In genomic region chr4:103881641-103882040, GRCm38 (mm10) we compare ENCODE assay signal across 11 mouse cellular contexts.
A peak's percentile ranks its signal among the peaks of the same experiment; 100 is the strongest.
DNase-seq lines count a peak whose midpoint lies in the region; ATAC-seq lines count a peak whose summit lies in the region.
"Had no signal": no experiment of that assay in that cellular context is flagged by ENCODE, and none has a peak within 500 bp of the region (broad histone marks: within the 10 kb centered on the region; RNA-seq: fewer than 3 reads in every experiment).

No protein-coding gene starts in this region.

- no peak overlapping the region for H3K27ac ChIP-seq in midbrain, embryonic 14.5 days (replicated peaks; ENCODE audit: low read depth, low read length)
- no peak overlapping the region for H3K27ac ChIP-seq in midbrain, embryonic 10.5 days (replicated peaks)
- H3K27ac ChIP-seq: intestine, embryonic 15.5 days; stomach, embryonic 15.5 days had no signal

- intact Hi-C loops in left cerebral cortex, postnatal 10 days (cut with DNase I), result no loop called here

- H3K27me3 ChIP-seq in midbrain, embryonic 14.5 days (ENCODE audit: control insufficient read depth, insufficient read depth, low read length), result no peaks in the 10 kb centered on the region
- no peaks in the 10 kb centered on the region for H3K27me3 ChIP-seq in midbrain, embryonic 10.5 days (ENCODE audit: low read depth, poor library complexity, severe bottlenecking)
- H3K27me3 ChIP-seq: intestine, embryonic 15.5 days; stomach, embryonic 15.5 days had no signal

- H3K4me3 ChIP-seq in midbrain, embryonic 14.5 days (replicated peaks; ENCODE audit: low read depth, low read length), result no peak overlapping the region
- no peak overlapping the region for H3K4me3 ChIP-seq in midbrain, embryonic 10.5 days
- H3K4me3 ChIP-seq: intestine, embryonic 15.5 days; stomach, embryonic 15.5 days had no signal

- ATAC-seq in midbrain, embryonic 14.5 days (ENCODE audit: low FRiP score, low TSS enrichment), result no peak
- ATAC-seq: intestine, embryonic 15.5 days had no signal

- no peak overlapping the region for H3K9ac ChIP-seq in midbrain, embryonic 14.5 days (replicated peaks; ENCODE audit: low read length)
- H3K9ac ChIP-seq: intestine, embryonic 15.5 days; stomach, embryonic 15.5 days had no signal

- 66% methylated on average over 3 of the region's 3 CpGs for WGBS in midbrain, embryonic 14.5 days
- 65% methylated on average over 3 of the region's 3 CpGs for WGBS in midbrain, embryonic 10.5 days

- no peak overlapping the region for H3K4me2 ChIP-seq in midbrain, embryonic 14.5 days (ENCODE audit: low read length)
- H3K4me2 ChIP-seq: intestine, embryonic 15.5 days; stomach, embryonic 15.5 days had no signal

- no peaks in the 10 kb centered on the region for H3K36me3 ChIP-seq in midbrain, embryonic 14.5 days (ENCODE audit: control insufficient read depth, insufficient read depth, low read length)
- no peaks in the 10 kb centered on the region for H3K36me3 ChIP-seq in midbrain, embryonic 10.5 days
- H3K36me3 ChIP-seq: intestine, embryonic 15.5 days; stomach, embryonic 15.5 days had no signal

- H3K9me3 ChIP-seq in midbrain, embryonic 14.5 days (ENCODE audit: control insufficient read depth, low read length), result no peaks in the 10 kb centered on the region
- H3K9me3 ChIP-seq in midbrain, embryonic 10.5 days (replicated peaks), result no peaks in the 10 kb centered on the region
- H3K9me3 ChIP-seq: intestine, embryonic 15.5 days; stomach, embryonic 15.5 days had no signal

- peak; percentile 39 for DNase-seq in midbrain, embryonic 14.5 days
- DNase-seq in midbrain, embryonic 10.5 days (ENCODE audit: low spot score), result no peak
- peak; percentile 35 to 52 for DNase-seq in frontal cortex, postnatal 10 days (ENCODE audit: low spot score in 2 of 2)
- peak; percentile 40 to 69 for DNase-seq in left cerebral cortex, postnatal 10 days (ENCODE audit: extremely low spot score in 1 of 2, low spot score in 2 of 2)
- DNase-seq in adrenal gland, adult 2 months, result no peak
- DNase-seq in adipocyte (ENCODE audit: low spot score), result no peak
- DNase-seq in thymus, adult 18-20 months, result no peak
- DNase-seq in gastrocnemius, postnatal 10 days, result no peak
- DNase-seq: lung, postnatal 36 days had no signal

- H3K4me1 ChIP-seq in midbrain, embryonic 14.5 days (ENCODE audit: control insufficient read depth, insufficient read depth, low read length), result no peaks in the 10 kb centered on the region
- peaks cover 13% of the 10 kb centered on the region; the same call in 1 of the 2 replicates for H3K4me1 ChIP-seq in midbrain, embryonic 10.5 days
- H3K4me1 ChIP-seq: intestine, embryonic 15.5 days; stomach, embryonic 15.5 days had no signal

Comparison
In these comparisons a context has a peak if more than half of its experiments do, and no peak if none do; other contexts are left out.
1. DNase-seq: peak in midbrain, embryonic 14.5 days (single experiment), frontal cortex, postnatal 10 days (2 of 2) and left cerebral cortex, postnatal 10 days (2 of 2); none in midbrain, embryonic 10.5 days (single experiment), adrenal gland, adult 2 months (single experiment), adipocyte (single experiment), thymus, adult 18-20 months (0 of 2) and gastrocnemius, postnatal 10 days (single experiment).